Mouse (Mus musculus): ENCODE results near the gene Gm4756.
"Not testable (repeated sequence)": the region's sequence is repeated elsewhere in the genome, so short reads cannot be mapped to it uniquely, and the experiment has no call there.

Gene Gm4756

GRCm38 (mm10) chr12:72649611-72650330 is at the start of gene Gm4756:
TSS of gene Gm4756 (minus strand) at chr12:72649661.
- no peak for DNase-seq (ENCODE audit: low read depth)

- DNase-seq (ENCODE audit: low read depth): peak; percentile 67
Measured at GRCm38 (mm10) chr12:72694901-72695463, 45.5 kb upstream of the Gm4756 start.

GRCm38 (mm10) chr12:72694438-72694837 is 45.0 kb upstream of the Gm4756 start:
- DNase-seq (ENCODE audit: low read depth): peak; percentile 48

- peak; percentile 97 for DNase-seq (ENCODE audit: low read depth)
Measured at GRCm38 (mm10) chr12:72693895-72694294, 44.4 kb upstream of the Gm4756 start.

- DNase-seq (ENCODE audit: low read depth): not testable (repeated sequence)
Measured at GRCm38 (mm10) chr12:72688281-72688680, 38.8 kb upstream of the Gm4756 start.

- DNase-seq (ENCODE audit: low read depth): not testable (repeated sequence)
Measured at GRCm38 (mm10) chr12:72687741-72688140, 38.3 kb upstream of the Gm4756 start.

GRCm38 (mm10) chr12:72686566-72686965 is 37.1 kb upstream of the Gm4756 start:
- not testable (repeated sequence) for DNase-seq (ENCODE audit: low read depth)

- DNase-seq (ENCODE audit: low read depth): no peak
Measured at GRCm38 (mm10) chr12:72683612-72684011, 34.2 kb upstream of the Gm4756 start.

GRCm38 (mm10) chr12:72682511-72683282 is 33.2 kb upstream of the Gm4756 start:
- peak; percentile 71 for DNase-seq (ENCODE audit: low read depth)

GRCm38 (mm10) chr12:72681919-72682318 is 32.5 kb upstream of the Gm4756 start:
- no peak for DNase-seq (ENCODE audit: low read depth)

GRCm38 (mm10) chr12:72679635-72680034 is 30.2 kb upstream of the Gm4756 start:
- DNase-seq (ENCODE audit: low read depth): peak; percentile 45

GRCm38 (mm10) chr12:72674820-72675219 is 25.4 kb upstream of the Gm4756 start:
- DNase-seq (ENCODE audit: low read depth): peak; percentile 85

GRCm38 (mm10) chr12:72674079-72674797 is 24.8 kb upstream of the Gm4756 start:
- DNase-seq (ENCODE audit: low read depth): peak; percentile 95

- DNase-seq (ENCODE audit: low read depth): no peak
Measured at GRCm38 (mm10) chr12:72671516-72672135, 22.2 kb upstream of the Gm4756 start.

GRCm38 (mm10) chr12:72670921-72671320 is 21.5 kb upstream of the Gm4756 start:
- DNase-seq (ENCODE audit: low read depth): no peak

- no peak for DNase-seq (ENCODE audit: low read depth)
Measured at GRCm38 (mm10) chr12:72667868-72668469, 18.5 kb upstream of the Gm4756 start.

- DNase-seq (ENCODE audit: low read depth): no peak
Measured at GRCm38 (mm10) chr12:72666015-72666414, 16.6 kb upstream of the Gm4756 start.

GRCm38 (mm10) chr12:72664735-72665337 is 15.4 kb upstream of the Gm4756 start, which contains the start of gene Dhrs7:
TSS of gene Dhrs7 (minus strand) at chr12:72664909.
- DNase-seq (ENCODE audit: low read depth): peak; percentile 90

GRCm38 (mm10) chr12:72664020-72664734 is 14.7 kb upstream of the Gm4756 start:
- peak; percentile 68 for DNase-seq (ENCODE audit: low read depth)

- DNase-seq (ENCODE audit: low read depth): no peak
Measured at GRCm38 (mm10) chr12:72655775-72656174, 6.3 kb upstream of the Gm4756 start.
